Mouse (Mus musculus): ENCODE measurements at regions not wholly inside any gene's neighbourhood (a gene's known extent, or its start where the extent isn't known, plus 50 kb on each side); places are given as distances from the start of the nearest gene placed in this dataset.

DNA sequence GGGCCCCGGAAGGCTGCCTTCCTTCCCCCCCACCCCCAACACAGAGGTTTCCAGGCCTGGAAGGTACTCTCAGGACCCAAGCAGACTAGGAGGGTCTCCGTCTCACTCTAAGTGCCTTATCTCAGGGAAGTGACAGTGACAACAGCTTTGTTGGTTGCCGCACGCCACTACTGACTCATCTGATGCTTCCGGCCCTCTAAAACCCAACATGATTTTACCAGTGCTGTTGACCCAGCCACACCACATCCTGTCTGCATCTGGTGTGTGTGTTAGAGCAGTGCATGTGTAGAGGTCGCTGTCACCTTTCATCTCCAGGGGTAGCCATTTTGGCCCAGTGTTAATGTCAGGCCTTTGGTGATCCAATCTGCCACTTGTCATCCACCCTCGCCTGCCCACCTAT is 206.5 kb downstream of the Rplp1 start:
- DNase-seq (ENCODE audit: low read depth, low spot score), result no peak

DNA sequence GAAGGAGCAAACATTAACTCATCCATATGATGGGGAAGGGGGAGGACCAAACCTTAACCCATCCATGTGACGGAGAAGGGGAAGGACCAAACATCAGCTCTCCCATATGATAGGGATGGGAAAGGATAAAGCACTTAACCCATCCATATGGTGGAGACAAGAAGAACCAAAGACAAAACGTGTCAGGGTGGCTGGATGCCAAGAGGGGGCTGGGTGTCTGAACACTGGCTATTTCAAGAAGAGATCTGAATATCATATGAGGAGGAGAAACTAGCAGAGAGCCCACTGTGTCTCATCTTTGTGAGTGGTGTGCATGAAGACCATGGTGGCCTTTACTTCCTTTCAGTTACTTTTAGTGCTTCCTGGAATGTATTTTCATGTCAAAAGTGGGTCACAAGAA is 207.0 kb downstream of the Rplp1 start:
- no peak for DNase-seq (ENCODE audit: low read depth, low spot score)

DNA sequence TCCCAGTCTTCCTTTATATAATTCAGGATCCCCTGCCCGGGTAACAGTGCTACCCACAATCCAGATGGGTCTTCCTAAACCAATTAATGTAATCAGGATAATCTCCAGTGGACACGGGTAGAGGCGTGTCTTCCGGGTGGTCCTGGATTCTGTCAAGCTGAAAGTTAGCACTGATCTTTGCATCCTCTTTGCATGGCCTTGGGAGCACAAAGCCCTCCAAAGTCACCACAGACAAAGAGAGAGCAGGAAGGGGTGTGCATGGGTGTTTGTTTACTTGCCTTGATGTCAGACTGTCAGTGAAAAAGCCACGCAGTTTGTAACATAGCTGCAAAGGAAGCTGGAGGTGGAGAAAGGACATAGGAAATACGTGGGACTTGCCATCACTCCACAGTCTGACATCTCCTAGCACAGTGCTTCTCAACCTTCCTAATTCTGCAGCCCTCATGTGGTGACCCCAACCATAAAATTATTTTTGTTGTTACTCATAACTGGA is 208.0 kb downstream of the Rplp1 start:
- DNase-seq (ENCODE audit: low read depth, low spot score), result no peak

DNA sequence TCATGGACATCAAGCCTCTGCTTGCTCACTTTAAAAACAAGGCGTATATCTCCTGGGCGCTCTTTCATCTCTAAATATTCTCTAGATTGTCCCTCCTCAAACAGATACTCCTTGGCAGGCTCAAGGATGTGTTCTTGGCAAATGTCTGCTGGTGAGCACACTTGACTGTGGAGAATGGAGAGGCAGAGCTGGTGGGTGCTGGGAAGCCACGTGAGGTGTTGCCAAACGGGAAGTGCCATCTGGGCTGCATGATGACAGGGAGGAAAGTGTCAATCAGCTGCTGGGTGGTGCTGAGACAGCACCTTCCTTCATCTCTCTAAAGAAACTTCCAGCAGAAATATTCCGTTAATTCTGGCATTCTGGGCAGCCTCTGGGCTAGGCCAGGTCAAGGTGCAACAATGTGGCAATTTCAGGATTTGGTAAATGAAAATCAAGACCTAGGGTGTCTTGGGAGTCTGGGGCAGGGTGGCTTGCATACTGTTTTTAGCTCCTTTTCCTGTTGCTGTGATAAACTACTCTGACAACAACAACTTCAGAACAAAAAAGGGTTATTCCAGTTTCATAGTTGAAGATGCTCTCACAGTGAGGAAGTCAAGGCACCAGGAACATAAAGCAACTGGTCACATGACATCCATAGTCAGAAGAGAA is 208.6 kb downstream of the Rplp1 start:
- DNase-seq (ENCODE audit: low read depth, low spot score), result no peak

DNA sequence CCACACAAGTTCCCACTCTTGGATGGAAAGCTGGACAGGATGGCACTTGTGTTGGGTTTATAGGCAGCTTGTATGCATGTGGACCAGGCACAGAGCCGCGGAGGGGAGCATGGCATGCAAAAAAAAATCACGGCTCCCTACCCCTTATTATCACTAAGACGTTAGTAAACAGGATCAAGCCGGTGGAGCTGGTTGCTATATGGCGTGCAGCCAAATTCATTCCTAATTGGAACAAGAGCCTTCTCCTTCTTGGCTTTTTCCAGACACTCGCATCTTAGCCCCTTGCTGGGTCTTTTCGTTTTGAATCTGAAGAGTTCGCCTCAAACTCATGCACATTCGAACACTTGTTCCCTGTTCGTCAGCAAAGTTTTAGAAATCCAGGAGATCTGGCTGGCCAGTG is 211.0 kb downstream of the Rplp1 start:
- DNase-seq (ENCODE audit: low read depth, low spot score), result no peak

DNA sequence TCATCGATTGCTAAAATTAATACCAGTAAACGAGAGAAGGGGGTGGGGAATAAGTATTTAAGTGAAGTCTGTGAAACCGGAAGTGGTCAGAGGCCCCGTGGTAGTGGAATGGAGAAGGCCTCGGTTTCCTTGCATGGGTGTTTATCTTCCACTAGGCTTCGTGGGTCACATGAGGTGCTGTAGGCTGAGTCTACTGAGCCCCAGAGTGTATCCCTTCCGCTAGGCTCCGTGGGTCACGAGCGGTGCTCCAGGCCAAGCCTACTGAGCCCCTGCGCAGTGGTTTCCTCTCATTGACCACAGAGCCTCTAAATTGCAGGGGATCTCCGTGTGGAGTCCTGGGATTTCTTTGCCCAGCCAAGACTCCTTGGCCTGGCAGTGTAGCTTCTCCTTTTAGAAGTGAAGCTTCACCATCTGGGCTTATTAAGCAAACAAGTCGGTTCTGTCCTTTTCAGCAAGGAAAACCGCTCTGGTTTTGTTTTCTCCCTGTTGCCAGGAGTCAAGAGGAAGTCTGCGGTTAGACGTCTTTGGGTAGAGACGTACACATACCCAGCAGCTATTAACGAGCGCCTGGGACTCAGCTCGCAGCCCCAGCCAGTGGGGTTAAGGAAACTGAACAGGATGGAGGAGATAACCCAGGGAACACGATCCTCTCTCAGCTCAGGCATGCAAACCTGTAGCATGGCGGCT is 211.9 kb downstream of the Rplp1 start:
- no peak for DNase-seq (ENCODE audit: low read depth, low spot score)

DNA sequence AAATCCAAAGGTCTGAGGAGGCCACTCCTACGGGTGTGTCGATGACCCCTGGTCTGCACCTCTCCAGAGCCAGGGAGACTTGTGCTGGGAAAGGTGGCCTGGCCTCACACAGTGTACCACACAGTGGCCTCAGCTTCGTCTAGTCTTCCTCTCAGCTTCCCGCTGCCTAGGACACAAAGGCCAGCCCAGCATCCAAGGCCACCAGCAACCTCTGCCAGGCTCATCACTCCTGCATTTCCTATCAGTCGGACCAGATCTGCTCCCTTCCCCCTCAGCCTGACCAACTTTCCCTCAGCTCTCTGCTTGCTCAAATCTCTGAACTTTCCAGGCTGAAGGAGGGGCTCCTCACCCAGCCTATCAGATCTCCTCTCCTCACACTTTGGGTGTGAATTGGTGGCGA is 213.8 kb downstream of the Rplp1 start:
- no peak for DNase-seq (ENCODE audit: low read depth, low spot score)

DNA sequence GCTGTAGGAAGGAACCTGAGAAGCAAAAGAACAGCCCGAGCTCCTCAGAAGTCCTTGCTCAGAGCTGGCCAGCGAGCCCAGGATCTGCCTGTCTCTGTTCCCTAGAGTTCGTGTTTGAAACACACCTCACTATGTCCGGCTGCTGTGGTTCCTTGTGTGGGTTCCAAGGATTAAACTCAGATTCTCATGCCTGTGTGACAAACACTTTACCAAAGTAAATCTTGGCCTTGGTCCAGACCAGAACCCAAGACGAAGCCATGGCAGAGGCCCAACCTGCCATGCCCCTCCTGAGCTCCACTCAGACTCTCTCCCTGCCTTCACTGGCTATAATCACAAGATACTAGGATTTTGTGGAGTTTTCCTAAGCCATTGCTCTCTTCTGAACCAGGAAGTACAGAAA is 214.7 kb downstream of the Rplp1 start:
- DNase-seq (ENCODE audit: low read depth, low spot score), result no peak

DNA sequence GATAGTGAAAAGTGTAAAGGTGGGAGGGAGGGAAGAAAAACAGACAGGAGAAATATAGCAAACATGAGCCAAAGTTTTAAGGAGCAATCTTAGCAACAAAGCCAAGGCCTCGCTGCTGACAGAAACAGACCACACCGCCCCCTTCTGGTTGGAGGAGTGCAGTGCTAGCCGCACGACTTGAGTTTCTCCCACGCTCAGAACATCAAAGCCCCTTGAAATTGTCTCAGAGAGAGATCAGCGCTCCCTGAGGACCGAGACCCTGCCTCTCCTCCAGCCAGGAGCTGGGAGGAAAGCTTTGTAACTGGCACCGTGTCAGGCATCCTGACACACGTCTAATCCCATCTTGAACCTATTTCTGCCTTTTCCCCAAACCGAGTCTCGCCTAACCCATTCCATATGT is 216.4 kb downstream of the Rplp1 start:
- peak; percentile 65 for DNase-seq (ENCODE audit: low read depth, low spot score)

DNA sequence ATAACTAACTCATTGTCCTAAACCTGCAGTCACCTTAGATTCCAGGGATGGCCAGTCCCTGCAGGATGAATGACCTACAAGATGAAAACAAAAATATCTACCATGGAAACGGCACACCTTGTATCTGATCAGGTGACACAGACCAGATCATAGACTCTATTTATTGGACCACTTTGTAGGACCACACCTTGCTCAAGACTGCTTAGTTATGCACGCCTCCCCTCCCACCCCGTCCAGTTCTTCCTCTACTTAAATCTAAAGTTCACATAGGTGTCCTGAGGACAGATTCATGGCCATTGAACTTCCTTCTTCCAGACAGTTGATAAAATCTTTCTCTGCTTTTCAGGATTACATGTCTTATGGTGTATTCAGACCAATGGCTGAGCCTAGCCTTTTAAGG is 217.5 kb downstream of the Rplp1 start:
- DNase-seq (ENCODE audit: low read depth, low spot score), result no peak

DNA sequence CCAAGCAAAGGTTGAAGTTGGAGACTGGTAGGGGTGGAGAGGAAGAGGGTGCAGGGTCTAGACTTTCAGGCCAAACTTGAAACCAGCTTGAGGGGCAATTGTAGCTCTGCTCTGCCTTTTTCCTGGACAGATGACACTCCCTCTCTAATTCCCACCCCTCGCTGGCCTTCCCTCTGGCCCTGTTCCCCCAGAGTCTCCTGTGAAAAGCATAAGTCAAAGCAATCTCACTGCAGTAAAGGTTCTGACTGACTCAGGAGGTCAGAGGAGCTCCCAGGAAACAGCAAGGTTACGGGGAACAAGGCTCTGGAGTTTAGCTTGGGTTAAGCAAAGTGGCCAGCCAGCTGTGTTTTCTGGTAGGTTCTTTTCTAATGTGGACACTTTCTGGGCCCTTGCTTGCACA is 218.5 kb downstream of the Rplp1 start:
- no peak for DNase-seq (ENCODE audit: low read depth, low spot score)

DNA sequence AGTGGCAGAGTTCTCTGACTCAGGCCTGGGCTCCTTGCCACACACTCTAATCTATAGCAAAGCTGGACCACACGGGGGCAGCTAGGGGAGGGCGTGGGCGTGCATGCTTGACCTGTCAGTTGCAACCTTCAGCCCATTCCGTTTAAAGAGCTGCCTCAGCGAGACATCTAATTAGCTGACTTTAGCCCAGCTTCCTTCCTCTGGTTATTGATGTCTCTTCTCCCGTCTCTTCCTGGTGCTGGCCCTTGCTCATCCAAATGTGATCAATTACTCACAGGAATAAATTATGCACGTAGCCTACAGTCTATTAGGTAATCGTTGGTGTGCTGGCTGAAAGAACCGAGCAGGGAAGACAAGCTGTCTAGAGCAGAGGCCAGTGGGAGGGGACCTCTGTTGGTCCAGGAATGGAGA is 219.0 kb downstream of the Rplp1 start:
- no peak for DNase-seq (ENCODE audit: low read depth, low spot score)

DNA sequence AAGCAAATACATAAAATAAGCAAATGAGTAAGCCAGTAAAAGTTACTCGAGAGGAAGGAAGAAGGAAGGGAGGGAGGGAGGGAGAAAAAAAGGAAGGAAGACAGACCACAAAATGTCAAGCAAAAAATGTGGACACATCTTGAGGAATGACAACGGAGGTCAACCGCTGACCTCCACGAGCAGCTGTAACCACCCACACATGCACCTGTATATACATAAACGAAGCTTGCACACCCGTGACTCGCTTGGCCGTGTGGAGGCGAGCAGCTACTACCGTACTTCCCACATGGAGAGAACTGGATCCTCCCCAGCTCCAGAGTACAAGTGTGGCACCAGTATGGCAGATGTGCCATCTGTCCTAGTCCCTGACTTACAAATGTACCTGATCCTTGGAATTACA is 220.1 kb downstream of the Rplp1 start:
- no peak for DNase-seq (ENCODE audit: low read depth, low spot score)

DNA sequence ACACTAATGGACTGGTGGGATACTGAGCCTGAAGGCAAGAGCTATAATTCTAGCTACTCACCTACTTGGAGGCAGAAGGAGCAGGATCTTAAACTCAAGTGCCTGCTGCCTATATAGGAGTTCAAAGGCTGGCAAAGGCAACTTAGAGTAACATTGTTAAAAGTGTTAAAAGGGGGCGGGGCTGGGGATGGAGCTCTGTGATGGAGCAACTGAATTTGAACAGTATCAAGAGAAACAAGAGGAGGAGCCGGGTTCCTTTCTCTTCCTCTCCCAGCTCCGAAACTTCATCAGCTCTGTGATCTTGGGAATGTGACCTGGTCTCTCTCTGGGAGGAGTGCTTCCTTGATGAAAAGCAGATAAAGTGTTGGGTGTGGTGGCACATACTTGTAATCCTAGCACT is 223.6 kb downstream of the Rplp1 start:
- no peak for DNase-seq (ENCODE audit: low read depth, low spot score)

DNA sequence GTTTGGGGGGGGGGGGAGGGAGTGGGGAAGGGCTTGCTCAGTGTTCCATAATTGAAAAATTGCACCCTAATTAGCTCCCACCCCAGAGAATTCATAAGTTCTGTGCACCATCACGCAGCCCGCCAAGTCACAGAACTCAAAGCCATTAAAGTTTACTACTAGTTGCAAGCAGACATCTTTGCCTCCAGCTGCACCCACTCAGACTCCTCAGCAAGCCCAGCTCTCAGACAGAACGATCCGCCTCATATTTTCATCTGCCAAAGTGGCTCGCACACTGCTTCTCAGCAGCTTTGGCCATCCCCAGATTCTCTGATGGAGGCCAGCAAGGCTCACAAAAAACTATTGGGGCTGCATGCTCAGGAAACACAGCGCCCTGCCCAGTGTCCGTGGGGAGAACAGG is 224.4 kb downstream of the Rplp1 start:
- DNase-seq (ENCODE audit: low read depth, low spot score), result no peak

DNA sequence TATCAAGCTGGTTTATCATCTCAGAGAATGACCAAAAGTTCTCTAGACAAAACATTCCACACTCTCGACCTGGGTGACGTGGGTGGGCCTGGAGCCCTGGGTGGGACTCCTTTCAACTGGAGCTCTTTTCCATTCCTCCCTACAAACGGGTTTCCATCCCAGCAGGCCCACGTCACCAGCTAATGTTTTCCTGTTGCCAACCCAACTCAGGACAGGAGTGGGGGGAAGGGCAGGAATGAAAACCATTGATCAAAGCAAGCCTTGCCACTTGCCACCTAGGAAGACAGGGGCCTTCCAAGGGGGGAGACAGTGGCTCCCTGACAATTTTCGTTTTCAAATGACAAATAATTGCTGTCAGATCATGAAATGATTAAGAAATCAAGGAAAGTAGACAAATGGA is 224.8 kb downstream of the Rplp1 start:
- no peak for DNase-seq (ENCODE audit: low read depth, low spot score)

DNA sequence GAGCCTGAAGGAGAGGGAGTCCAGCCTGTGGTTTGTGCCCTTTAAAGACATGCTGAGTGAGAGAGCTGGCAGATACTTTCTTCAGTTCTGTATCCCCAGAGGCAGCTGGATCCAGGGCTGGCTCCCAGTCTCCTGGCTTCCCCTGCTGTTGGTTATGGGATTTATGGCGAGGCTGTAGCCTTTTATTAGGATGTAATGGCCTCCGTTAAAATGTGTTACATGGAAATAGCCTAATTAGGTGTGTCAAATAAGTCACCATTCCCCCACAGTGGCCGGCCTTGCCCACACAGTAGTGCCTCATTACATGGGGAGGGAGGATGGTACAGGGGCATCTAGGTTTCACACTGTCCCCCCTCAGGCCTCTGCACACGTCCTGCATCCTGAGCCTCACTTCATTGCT is 230.8 kb downstream of the Rplp1 start:
- no peak for DNase-seq (ENCODE audit: low read depth, low spot score)

DNA sequence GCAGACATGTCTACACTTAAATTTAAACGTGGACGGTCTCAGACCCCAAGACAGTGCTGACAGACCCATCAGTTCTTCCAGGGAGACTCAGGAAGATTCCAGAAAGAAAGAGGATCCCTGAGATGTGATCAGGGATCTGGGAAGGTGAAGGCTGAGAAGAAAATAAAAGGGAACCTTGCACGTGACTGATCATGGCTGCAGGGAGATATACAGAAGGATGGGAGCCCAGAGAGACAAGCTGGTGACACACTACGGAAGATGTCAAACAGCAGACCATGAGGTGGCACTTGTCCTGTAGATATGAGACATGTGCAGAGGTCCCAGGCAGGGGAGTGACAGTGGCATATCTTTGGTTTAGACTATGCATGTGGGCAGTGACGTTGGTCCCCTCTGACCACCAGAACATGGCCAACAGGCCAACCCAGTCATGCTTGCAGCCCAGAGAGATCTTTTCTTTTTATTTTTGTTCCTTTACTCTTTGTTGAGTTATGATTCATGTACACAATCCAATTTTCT is 231.5 kb downstream of the Rplp1 start:
- no peak for DNase-seq (ENCODE audit: low read depth, low spot score)

DNA sequence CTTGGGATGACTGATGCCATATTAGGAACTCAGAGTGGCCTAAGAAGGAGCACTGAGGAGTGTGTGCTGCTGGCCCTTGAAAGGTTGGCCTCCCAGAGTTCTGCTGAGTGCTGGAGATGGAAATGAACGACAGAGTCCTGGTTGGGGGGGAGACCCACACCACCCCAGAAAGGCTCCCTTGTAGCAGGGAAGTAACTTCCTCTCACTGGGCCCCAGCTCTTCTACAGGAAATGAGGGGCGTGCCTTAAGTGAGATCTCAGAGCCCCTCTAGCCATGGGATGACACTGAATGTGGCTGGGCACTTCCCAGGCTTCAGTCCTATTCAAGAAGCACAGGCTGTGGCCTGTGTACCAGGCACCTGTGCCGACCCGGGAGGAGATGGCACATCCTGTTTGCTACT is 232.0 kb downstream of the Rplp1 start:
- no peak for DNase-seq (ENCODE audit: low read depth, low spot score)

DNA sequence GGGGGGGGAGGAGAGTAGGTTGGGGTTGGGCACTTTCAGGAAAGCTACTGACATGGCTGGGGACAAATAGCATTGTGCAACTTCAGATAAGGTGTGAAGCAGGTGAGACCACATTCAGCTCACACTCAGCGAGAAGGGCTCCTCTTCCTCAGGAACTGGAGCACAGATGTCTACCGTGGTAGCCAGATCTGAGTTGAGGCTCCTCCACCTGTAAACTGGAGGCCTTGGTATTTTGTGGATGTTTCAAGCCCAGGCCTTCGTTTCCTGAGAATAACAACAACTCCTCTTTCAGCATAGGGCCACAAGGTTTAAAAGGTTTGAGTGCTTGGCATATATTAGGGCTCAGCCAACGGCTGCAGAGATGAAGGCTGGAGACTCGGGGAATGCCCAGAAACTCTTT is 232.9 kb downstream of the Rplp1 start:
- no peak for DNase-seq (ENCODE audit: low read depth, low spot score)

DNA sequence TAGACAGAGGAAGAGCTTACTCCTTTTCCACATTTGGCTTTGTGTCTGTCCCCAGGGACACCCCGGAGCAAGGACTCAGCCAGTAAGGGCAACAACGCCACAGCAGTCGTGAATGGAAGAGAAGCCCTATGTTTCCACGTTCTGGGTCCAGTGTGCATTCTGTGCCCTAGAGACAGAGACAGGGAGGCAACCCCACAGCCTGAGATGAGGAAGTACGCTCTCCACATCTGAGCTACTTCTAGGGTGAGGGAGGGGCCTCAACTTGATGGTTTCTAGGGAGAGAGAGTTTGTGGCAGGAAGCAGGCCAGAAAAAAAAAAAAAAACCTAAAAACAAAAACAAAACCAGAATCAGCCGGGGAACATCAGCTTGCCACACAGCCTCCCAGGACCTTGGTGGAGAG is 233.4 kb downstream of the Rplp1 start:
- no peak for DNase-seq (ENCODE audit: low read depth, low spot score)

DNA sequence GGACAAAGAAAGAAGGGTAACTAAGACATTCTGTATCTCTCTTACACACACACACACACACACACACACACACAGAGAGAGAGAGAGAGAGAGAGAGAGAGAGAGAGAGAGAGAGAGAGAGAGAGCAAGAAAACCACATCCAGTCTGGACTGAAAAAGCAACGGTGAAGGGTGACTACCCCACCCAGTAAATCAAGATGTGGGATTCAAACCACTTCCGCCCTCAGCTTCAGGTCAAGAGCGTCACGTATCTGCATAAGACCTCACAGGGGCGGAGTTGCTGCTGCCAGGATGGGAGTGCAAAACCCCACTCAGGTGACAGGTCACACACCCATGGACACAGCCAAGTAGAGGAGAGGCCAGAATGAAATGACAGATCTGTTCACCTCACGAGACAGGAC is 234.7 kb downstream of the Rplp1 start:
- DNase-seq (ENCODE audit: low read depth, low spot score), result no peak

DNA sequence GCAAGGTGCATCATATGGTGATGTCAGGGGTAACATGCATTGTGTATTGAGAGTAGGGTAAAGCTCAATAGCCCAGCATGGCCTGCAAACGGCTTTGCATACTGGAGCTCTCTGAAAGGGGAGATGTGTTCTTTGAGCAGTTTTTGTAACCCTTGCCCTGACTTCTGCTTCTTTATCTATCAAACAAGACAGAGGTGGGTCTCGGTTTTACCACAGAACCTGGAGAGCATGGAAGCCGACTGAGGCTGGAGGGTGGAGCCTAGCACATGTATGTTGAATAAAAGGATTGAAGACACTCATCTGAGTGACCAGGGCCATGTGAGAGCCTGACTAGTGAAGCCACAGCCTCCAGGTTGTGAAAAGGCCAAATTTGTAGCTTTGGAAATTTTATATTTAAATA is 236.7 kb downstream of the Rplp1 start:
- DNase-seq (ENCODE audit: low read depth, low spot score), result no peak

Data from embryo, embryonic 11.5 days (tissue).